8 mouse cellular contexts compared by ENCODE assay signal in genomic region chr7:7187417-7188190, GRCm38 (mm10). TPM values are rescaled to one million over a fixed set of nuclear protein-coding genes. Genes with fewer than 3 reads are reported as not detected.
A peak's percentile ranks its signal among the peaks of the same experiment; 100 is the strongest.
DNase-seq lines count a peak whose midpoint lies in the region; ATAC-seq and TF ChIP-seq lines count a peak whose summit lies in the region.

No protein-coding gene starts in this region.

- no peak overlapping the region for H3K9ac ChIP-seq in heart, adult 2 months (ENCODE audit: low read depth, low read length)
- H3K9ac ChIP-seq in forebrain, embryonic 14.5 days (ENCODE audit: low read length): no peak overlapping the region
- H3K9ac ChIP-seq in liver, embryonic 15.5 days: no peak overlapping the region

- no peak for TF ChIP-seq CTCF in heart, adult 2 months (IDR thresholded peaks at IDR 0.05)

- H3K4me1 ChIP-seq in heart, adult 2 months (ENCODE audit: control insufficient read depth, insufficient read depth, low read length): no peaks in the 10 kb centered on the region
- H3K4me1 ChIP-seq in forebrain, embryonic 14.5 days (ENCODE audit: control insufficient read depth, insufficient read depth, low read length): no peaks in the 10 kb centered on the region
- H3K4me1 ChIP-seq in liver, embryonic 15.5 days (replicated peaks): 0 out of 2 replicates have a peak, but pooled peaks cover 8% of the 10 kb centered on the region

- H3K36me3 ChIP-seq in heart, adult 2 months (ENCODE audit: control insufficient read depth, insufficient read depth, low read length): no peaks in the 10 kb centered on the region
- H3K36me3 ChIP-seq in forebrain, embryonic 14.5 days (ENCODE audit: control insufficient read depth, insufficient read depth, low read length): peaks cover 6% of the 10 kb centered on the region
- H3K36me3 ChIP-seq in liver, embryonic 15.5 days (replicated peaks): no peaks in the 10 kb centered on the region

- no peak overlapping the region for H3K27ac ChIP-seq in heart, adult 2 months
- no peak overlapping the region for H3K27ac ChIP-seq in forebrain, embryonic 14.5 days (ENCODE audit: low read depth, low read length)
- H3K27ac ChIP-seq in liver, embryonic 15.5 days (replicated peaks): no peak overlapping the region

- ATAC-seq in forebrain, embryonic 14.5 days: peak; percentile 78; the same call in 1 of the 2 replicates
- peak; percentile 31; the same call in 1 of the 2 replicates for ATAC-seq in liver, embryonic 15.5 days (ENCODE audit: insufficient read depth)
- ATAC-seq in monocyte, adult 5-6 weeks (replicated peaks; ENCODE audit: insufficient number of reproducible peaks, low FRiP score, low TSS enrichment, poor library complexity, severe bottlenecking): no peak

- H3K79me2 ChIP-seq in heart, adult 2 months (replicated peaks; ENCODE audit: control insufficient read depth, insufficient read depth, low read length): no peaks in the 10 kb centered on the region

- intact Hi-C loops in heart, adult 2 months (cut with DNase I): loop anchor here (2.0 to 10.0 kb wide), 3 partner anchors 17 to 253 kb away; partner anchors contain the start of genes Zfp418 and Zfp954

- H3K27me3 ChIP-seq in heart, adult 2 months (ENCODE audit: control insufficient read depth, insufficient read depth, low read length): no peaks in the 10 kb centered on the region
- H3K27me3 ChIP-seq in forebrain, embryonic 14.5 days (replicated peaks; ENCODE audit: control insufficient read depth, insufficient read depth, low read length): no peaks in the 10 kb centered on the region
- no peaks in the 10 kb centered on the region for H3K27me3 ChIP-seq in liver, embryonic 15.5 days

- no peak for TF ChIP-seq POLR2A in heart, adult 2 months (IDR thresholded peaks at IDR 0.05; ENCODE audit: insufficient read depth, low read depth, low read length)

- H3K4me3 ChIP-seq in heart, adult 2 months: peak overlapping the region; percentile 57
- peak overlapping the region; percentile 34 for H3K4me3 ChIP-seq in forebrain, embryonic 14.5 days (ENCODE audit: low read depth, low read length)
- peak overlapping the region; percentile 53 for H3K4me3 ChIP-seq in liver, embryonic 15.5 days (replicated peaks)

- TF ChIP-seq EP300 in heart, adult 2 months (IDR thresholded peaks at IDR 0.05; ENCODE audit: insufficient read depth, low read depth, low read length): no peak

- WGBS in heart, adult 2 months: 23% methylated on average over 13 of the region's 13 CpGs
- WGBS in forebrain, embryonic 14.5 days: 41% methylated on average over 13 of the region's 13 CpGs
- 20% methylated on average over 13 of the region's 13 CpGs for whole genome bisulfite sequencing in liver, embryonic 15.5 days (ENCODE audit: insufficient replicate concordance)

- peak overlapping the region; percentile 37 for H3K4me2 ChIP-seq in forebrain, embryonic 14.5 days (ENCODE audit: low read length)
- peak overlapping the region; percentile 60 for H3K4me2 ChIP-seq in liver, embryonic 15.5 days

- no peaks in the 10 kb centered on the region for H3K9me3 ChIP-seq in forebrain, embryonic 14.5 days (replicated peaks; ENCODE audit: control insufficient read depth, low read length)
- no peaks in the 10 kb centered on the region for H3K9me3 ChIP-seq in liver, embryonic 15.5 days (replicated peaks)

- no peak for DNase-seq in heart, adult 2 months
- DNase-seq in heart, adult 11 months: no peak
- DNase-seq in CD4-positive, CD25-positive, alpha-beta regulatory T cell, adult 2 months (ENCODE audit: low read depth, low spot score): peak; percentile 12
- no peak for DNase-seq in forebrain, embryonic 14.5 days (ENCODE audit: low spot score)
- no peak for DNase-seq in urinary bladder, postnatal 25 days (ENCODE audit: low spot score)
- no peak for DNase-seq in gastrocnemius, postnatal 10 days

RNA-seq across cellular contexts. Expression of gene Zfp418, which starts 16.5 kb away (rescaled TPM):
- total RNA-seq in heart, adult 2 months (2021): 1 to 10 TPM; 2.0 to 2.1 TPM
- 0.51 and 1.2 TPM in 2 replicates for polyA plus RNA-seq in heart, adult 2 months (2012; rRNA removed)
- 4.5 and 5.2 TPM in 2 replicates for polyA plus RNA-seq in forebrain, embryonic 14.5 days (2014; fragmentation: Nextera tagmentation; extraction: Ambion mirVana)
- 0.36 and 0.47 TPM in 2 replicates for polyA plus RNA-seq in liver, embryonic 15.5 days (2015; fragmentation: Nextera tagmentation; extraction: Ambion mirVana)
- total RNA-seq in gastrocnemius, postnatal 10 days (2021): 1 to 10 TPM; 1.1 to 1.6 TPM
- total RNA-seq in monocyte, adult 5-6 weeks (2017): 0.48 to 3.2 TPM (median 2.3 TPM) in 3 replicates

RNA-seq across cellular contexts. Expression of gene Zfp772, which starts 22.2 kb away (rescaled TPM):
- total RNA-seq in heart, adult 2 months (2021): 1 to 10 TPM; 1.3 to 2.3 TPM
- polyA plus RNA-seq in heart, adult 2 months (2012; rRNA removed): 1.00 and 1.8 TPM in 2 replicates
- polyA plus RNA-seq in forebrain, embryonic 14.5 days (2014; fragmentation: Nextera tagmentation; extraction: Ambion mirVana): 10.4 and 10.5 TPM in 2 replicates
- polyA plus RNA-seq in liver, embryonic 15.5 days (2015; fragmentation: Nextera tagmentation; extraction: Ambion mirVana): 0.97 and 1.2 TPM in 2 replicates
- 1 to 10 TPM; 1.9 to 2.5 TPM for total RNA-seq in gastrocnemius, postnatal 10 days (2021)
- 1.0 to 3.7 TPM (median 2.5 TPM) in 3 replicates for total RNA-seq in monocyte, adult 5-6 weeks (2017)

RNA-seq across cellular contexts. Expression of gene Zfp773, which starts 51.0 kb away (rescaled TPM):
- under 1 TPM; 0.23 to 0.32 TPM for total RNA-seq in heart, adult 2 months (2021)
- 0.14 and 0.20 TPM in 2 replicates for polyA plus RNA-seq in heart, adult 2 months (2012; rRNA removed)
- polyA plus RNA-seq in forebrain, embryonic 14.5 days (2014; fragmentation: Nextera tagmentation; extraction: Ambion mirVana): 11.3 and 13.7 TPM in 2 replicates
- polyA plus RNA-seq in liver, embryonic 15.5 days (2015; fragmentation: Nextera tagmentation; extraction: Ambion mirVana): 0.20 and 0.35 TPM in 2 replicates
- under 1 TPM; 0.16 to 0.21 TPM for total RNA-seq in gastrocnemius, postnatal 10 days (2021)
- total RNA-seq in monocyte, adult 5-6 weeks (2017): 0.86 to 3.9 TPM (median 1.6 TPM) in 3 replicates

RNA-seq across cellular contexts. Expression of gene Vmn2r29, which starts 59.5 kb away (rescaled TPM):
- under 1 TPM in 1 of 2 experiments, not detected in 1; 0.09 TPM for total RNA-seq in heart, adult 2 months (2021)
- 0.06 TPM in 1 of 2 replicates, not detected in the other for polyA plus RNA-seq in heart, adult 2 months (2012; rRNA removed)
- 0.52 and 0.93 TPM in 2 replicates for polyA plus RNA-seq in forebrain, embryonic 14.5 days (2014; fragmentation: Nextera tagmentation; extraction: Ambion mirVana)
- not detected in 2 replicates for polyA plus RNA-seq in liver, embryonic 15.5 days (2015; fragmentation: Nextera tagmentation; extraction: Ambion mirVana)
- under 1 TPM in 1 of 2 experiments, not detected in 1; 0.23 TPM for total RNA-seq in gastrocnemius, postnatal 10 days (2021)
- total RNA-seq in monocyte, adult 5-6 weeks (2017): 1.6 TPM in 1 of 3 replicates, not detected in the others
